Mouse (Mus musculus) cerebellum, adult 11 months (tissue): ENCODE results near the gene Ak1.

Source experiments
- DNase-seq: peaks from one replicate; pipeline ENCODE4 v3.0.0; 2022

Ak1 gene

GRCm38 (mm10) chr2:32658873-32659272, 37.3 kb downstream of the Ak1 start:
- no peak for DNase-seq

- DNase-seq: no peak
These were observed 40.0 kb downstream of the Ak1 start for GRCm38 (mm10) chr2:32661509-32662107.

- DNase-seq: no peak
These were observed 40.7 kb downstream of the Ak1 start for GRCm38 (mm10) chr2:32662291-32662690.

- DNase-seq: no peak
These were observed 43.8 kb downstream of the Ak1 start for GRCm38 (mm10) chr2:32665345-32665744.

- DNase-seq: no peak
These were observed 44.3 kb downstream of the Ak1 start for GRCm38 (mm10) chr2:32665853-32666252.

GRCm38 (mm10) chr2:32667775-32668174, 46.2 kb downstream of the Ak1 start:
- DNase-seq: no peak

- DNase-seq: no peak
These were observed 46.6 kb downstream of the Ak1 start for GRCm38 (mm10) chr2:32668176-32668575.

GRCm38 (mm10) chr2:32669876-32670275, 48.3 kb downstream of the Ak1 start:
- no peak for DNase-seq

- DNase-seq: no peak
These were observed 49.6 kb downstream of the Ak1 start for GRCm38 (mm10) chr2:32671147-32671546.

- no peak for DNase-seq
These were observed 50.5 kb downstream of the Ak1 start for GRCm38 (mm10) chr2:32671907-32672595.

- no peak for DNase-seq
These were observed 51.8 kb downstream of the Ak1 start for GRCm38 (mm10) chr2:32673176-32673917.

- no peak for DNase-seq
These were observed 55.3 kb downstream of the Ak1 start for GRCm38 (mm10) chr2:32676821-32677220.

GRCm38 (mm10) chr2:32677683-32678082, 56.1 kb downstream of the Ak1 start:
- no peak for DNase-seq

GRCm38 (mm10) chr2:32680051-32680451, 58.5 kb downstream of the Ak1 start:
- DNase-seq: no peak

GRCm38 (mm10) chr2:32680961-32681650, 59.5 kb downstream of the Ak1 start:
- DNase-seq: no peak

- no peak for DNase-seq
These were observed 60.2 kb downstream of the Ak1 start for GRCm38 (mm10) chr2:32681754-32682153.

- DNase-seq: no peak
These were observed 61.3 kb downstream of the Ak1 start for GRCm38 (mm10) chr2:32682721-32683417.

GRCm38 (mm10) chr2:32683701-32684100, 62.1 kb downstream of the Ak1 start:
- no peak for DNase-seq
